Mouse (Mus musculus): Measurements from ENCODE around the gene Smco3.

- TF ChIP-seq POLR2A (IDR thresholded peaks at IDR 0.05; ENCODE audit: low read depth, low read length) (no peak), CTCF (IDR thresholded peaks at IDR 0.05; ENCODE audit: extremely low read depth, insufficient read length, insufficient replicate concordance, low read depth, low read length) (no peak)
Measured at GRCm38 (mm10) chr6:136835352-136835751, at the start of gene Smco3.

Measured in small intestine, adult 2 months (tissue).